ENCODE assay signal across 9 mouse cellular contexts in the genomic region with DNA sequence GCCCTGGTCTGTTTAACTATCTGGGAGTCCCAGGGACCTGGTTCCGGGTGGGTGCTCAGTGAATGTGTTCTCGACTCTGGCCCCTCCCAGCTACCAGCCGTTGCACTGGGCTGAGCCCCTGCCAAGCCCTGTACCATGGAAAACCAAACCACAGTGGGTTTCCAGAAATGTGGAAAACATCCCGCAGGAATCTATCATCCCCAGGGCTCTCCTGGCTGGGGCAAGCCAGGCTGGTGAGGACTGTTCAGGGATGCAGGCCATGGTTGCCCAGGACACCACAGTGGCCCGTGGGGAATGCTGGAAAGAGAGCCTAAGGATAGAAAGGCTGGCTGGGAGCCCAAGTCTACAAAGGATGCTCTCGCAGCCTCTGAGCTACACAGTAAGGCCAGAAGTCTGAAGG.
DNase-seq lines count a peak whose midpoint lies in the region; ATAC-seq and TF ChIP-seq lines count a peak whose summit lies in the region.
"Had no signal": no experiment of that assay in that cellular context is flagged by ENCODE, and none has a peak within 500 bp of the region (broad histone marks: within the 10 kb centered on the region; RNA-seq: fewer than 3 reads in every experiment).

No protein-coding gene starts in this region.

- H3K36me3 ChIP-seq in kidney, embryonic 15.5 days, result no peaks in the 10 kb centered on the region
- no peaks in the 10 kb centered on the region for H3K36me3 ChIP-seq in hindbrain, postnatal 0 days (ENCODE audit: insufficient read depth, low read length)
- no peaks in the 10 kb centered on the region for H3K36me3 ChIP-seq in neural tube, embryonic 12.5 days
- H3K36me3 ChIP-seq: G1E had no signal

- H3K27ac ChIP-seq in kidney, embryonic 15.5 days, result 0 out of 2 replicates have a peak overlapping the region, but pooled peaks have one; percentile 22
- no peak overlapping the region for H3K27ac ChIP-seq in hindbrain, postnatal 0 days
- H3K27ac ChIP-seq in neural tube, embryonic 12.5 days, result no peak overlapping the region

- no peaks in the 10 kb centered on the region for H3K9me3 ChIP-seq in kidney, embryonic 15.5 days (replicated peaks)
- no peaks in the 10 kb centered on the region for H3K9me3 ChIP-seq in hindbrain, postnatal 0 days (ENCODE audit: low read length)
- no peaks in the 10 kb centered on the region for H3K9me3 ChIP-seq in neural tube, embryonic 12.5 days
- H3K9me3 ChIP-seq: G1E had no signal

- WGBS in kidney, embryonic 15.5 days, result 41% methylated on average over 6 of the region's 6 CpGs
- WGBS in hindbrain, postnatal 0 days, result 29% methylated on average over 6 of the region's 6 CpGs
- WGBS in neural tube, embryonic 12.5 days, result 52% methylated on average over 6 of the region's 6 CpGs
- WGBS in lung, adult 2 months, result 75% methylated on average over 6 of the region's 6 CpGs

- ATAC-seq in kidney, embryonic 15.5 days (replicated peaks; ENCODE audit: low FRiP score), result peak; percentile 75
- peak; percentile 97 for ATAC-seq in hindbrain, postnatal 0 days
- peak; percentile 87 for ATAC-seq in neural tube, embryonic 12.5 days (ENCODE audit: low FRiP score, low read depth)

- no peak overlapping the region for H3K9ac ChIP-seq in kidney, embryonic 15.5 days
- H3K9ac ChIP-seq in hindbrain, postnatal 0 days (replicated peaks; ENCODE audit: low read length), result no peak overlapping the region
- H3K9ac ChIP-seq in neural tube, embryonic 12.5 days, result no peak overlapping the region

- no peak for TF ChIP-seq POLR2A in lung, adult 2 months (IDR thresholded peaks at IDR 0.05; ENCODE audit: borderline replicate concordance, extremely low read depth, low read depth, low read length)

- H3K27me3 ChIP-seq in kidney, embryonic 15.5 days, result 0 out of 2 replicates have a peak, but pooled peaks cover 4% of the 10 kb centered on the region
- no peaks in the 10 kb centered on the region for H3K27me3 ChIP-seq in hindbrain, postnatal 0 days (ENCODE audit: insufficient read depth, low read length)
- H3K27me3 ChIP-seq in neural tube, embryonic 12.5 days (replicated peaks), result no peaks in the 10 kb centered on the region

- no peak for DNase-seq in kidney, postnatal 25 days
- peak; percentile 72 to 81 for DNase-seq in cerebellum, postnatal 10 days
- DNase-seq in hindbrain, postnatal 0 days (ENCODE audit: low spot score), result peak; percentile 90
- DNase-seq in lung, adult 2 months, result no peak
- no peak for DNase-seq in urinary bladder, postnatal 4 days (ENCODE audit: low spot score in 2 of 2)
- no peak for DNase-seq in kidney, adult 9 months

- no peak for TF ChIP-seq CTCF in hindbrain, postnatal 0 days (IDR thresholded peaks at IDR 0.05; ENCODE audit: low read depth)
- TF ChIP-seq CTCF in lung, adult 2 months (IDR thresholded peaks at IDR 0.05; ENCODE audit: insufficient read depth, low read length), result no peak

- H3K4me3 ChIP-seq in kidney, embryonic 15.5 days (replicated peaks), result no peak overlapping the region
- H3K4me3 ChIP-seq in hindbrain, postnatal 0 days (ENCODE audit: low read length), result no peak overlapping the region
- H3K4me3 ChIP-seq in neural tube, embryonic 12.5 days, result no peak overlapping the region
- H3K4me3 ChIP-seq in lung, adult 2 months (replicated peaks; ENCODE audit: extremely low read depth, low read depth, low read length), result no peak overlapping the region

- H3K4me2 ChIP-seq in kidney, embryonic 15.5 days, result no peak overlapping the region
- no peak overlapping the region for H3K4me2 ChIP-seq in hindbrain, postnatal 0 days (ENCODE audit: low read depth, low read length)
- H3K4me2 ChIP-seq in neural tube, embryonic 12.5 days (replicated peaks), result no peak overlapping the region

- peaks cover 11% of the 10 kb centered on the region for H3K4me1 ChIP-seq in kidney, embryonic 15.5 days
- peaks cover 3% of the 10 kb centered on the region; the same call in 1 of the 2 replicates for H3K4me1 ChIP-seq in hindbrain, postnatal 0 days (ENCODE audit: insufficient read depth, low read length)
- H3K4me1 ChIP-seq in neural tube, embryonic 12.5 days, result no peaks in the 10 kb centered on the region
- H3K4me1 ChIP-seq in lung, adult 2 months (ENCODE audit: control insufficient read depth, insufficient read depth, low read length), result peaks cover 2% of the 10 kb centered on the region; the same call in 1 of the 2 replicates

Comparison
In these comparisons a context has a peak if more than half of its experiments do, and no peak if none do; other contexts are left out.
1. DNase-seq: peak in cerebellum, postnatal 10 days (2 of 2) and hindbrain, postnatal 0 days (single experiment); none in kidney, postnatal 25 days (0 of 2), lung, adult 2 months (single experiment), urinary bladder, postnatal 4 days (0 of 2) and kidney, adult 9 months (single experiment).
2. Peak in every context shown above with its lines, with median percentiles within 50 percentile points of each other: ATAC-seq.